Mouse (Mus musculus) lung, embryonic 14.5 days (tissue): ENCODE data around the gene Med6. TPM values are rescaled to one million over a fixed set of nuclear protein-coding genes. Genes with fewer than 3 reads are reported as not detected.
"Not testable (repeated sequence)": the region's sequence is repeated elsewhere in the genome, so short reads cannot be mapped to it uniquely, and the experiment has no call there.

Source experiments
- ATAC-seq: fragments of 200-750 bp; cut with Nextera tagmentation; 2 replicates; pipeline ENCODE4 v1.8.0; 2017; ENCODE audit warnings: mild to moderate bottlenecking, moderate TSS enrichment, moderate library complexity; ENCODE audit not compliant: insufficient read depth
- DNase-seq: peaks from one replicate; pipeline ENCODE4 v3.0.0-alpha.2; 2015
- H3K27ac ChIP-seq: fragments of 300-500 bp; sonication (generic); 2 replicates; pipeline ENCODE4 v1.5.1; 2014; ENCODE audit warnings: low read depth, mild to moderate bottlenecking, moderate library complexity
- H3K27me3 ChIP-seq: fragments of 300-500 bp; sonication (generic); 2 replicates; pipeline ENCODE4 v1.6.1; 2014; ENCODE audit warnings: low read length, control low read depth; ENCODE audit not compliant: insufficient read depth
- H3K36me3 ChIP-seq: fragments of 300-500 bp; sonication (generic); 2 replicates; pipeline ENCODE4 v1.6.1; 2014; ENCODE audit warnings: control low read depth; ENCODE audit not compliant: insufficient read depth
- H3K4me1 ChIP-seq: fragments of 300-500 bp; sonication (generic); 2 replicates; pipeline ENCODE4 v1.6.1; 2014; ENCODE audit warnings: antibody characterized with exemption, control low read depth; ENCODE audit not compliant: insufficient read depth
- H3K4me2 ChIP-seq: fragments of 300-500 bp; sonication (generic); 2 replicates; pipeline ENCODE4 v1.6.1; 2014; ENCODE audit warnings: mild to moderate bottlenecking
- H3K4me3 ChIP-seq: fragments of 300-500 bp; sonication (generic); 2 replicates; pipeline ENCODE4 v1.5.1; 2014; ENCODE audit warnings: low read depth, low read length
- H3K9ac ChIP-seq: fragments of 300-500 bp; sonication (generic); 2 replicates; pipeline ENCODE4 v1.6.1; 2014
- H3K9me3 ChIP-seq: fragments of 300-500 bp; sonication (generic); 2 replicates; pipeline ENCODE4 v1.6.1; 2016; ENCODE audit warnings: low read depth, low read length, control low read depth
- CTCF ChIP-seq: IDR thresholded peaks from 2 replicates; pipeline ENCODE4 v1.5.1; 2016; ENCODE audit warnings: antibody characterized with exemption, low read depth
- WGBS: fragments of 180-500 bp; shearing (Covaris S2); extraction: QIAGEN DNeasy Blood & Tissue Kit; methylation state at CpG from one replicate; pipeline ENCODE4 v1.1.7; 2014; 5-methylcytosine and 5-hydroxymethylcytosine counted together
- polyA plus RNA-seq: library from polyadenylated mRNA; unstranded; fragments of >200 nt; fragmentation: Nextera tagmentation; extraction: Ambion mirVana; gene quantifications from 2 replicates; pipeline ENCODE4 v1.2.1, GENCODE M21; 2014

Med6 gene
- polyA plus RNA-seq, 1 experiment from 2014 or later = 65.5 TPM

- Histone ChIP-seq H3K4me3 (no peak overlapping the region), H3K9ac (no peak overlapping the region), H3K9me3 (no peaks in the 10 kb centered on the region), H3K27ac (no peak overlapping the region), H3K36me3 (no peaks in the 10 kb centered on the region), H3K4me1 (no peaks in the 10 kb centered on the region), H3K4me2 (no peak overlapping the region), H3K27me3 (no peaks in the 10 kb centered on the region)
- ATAC-seq = no peak
- 59% methylated on average over 4 of the region's 4 CpGs for WGBS
- TF ChIP-seq CTCF = no peak
- no peak for DNase-seq
Observed at GRCm38 (mm10) chr12:81547163-81547562, 47.6 kb downstream of the Med6 start.

- WGBS = 32% methylated on average over 4 of the region's 4 CpGs
- Histone ChIP-seq H3K4me3 (peak overlapping the region; percentile 81), H3K9ac (peak overlapping the region; percentile 81), H3K36me3 (no peaks in the 10 kb centered on the region), H3K27me3 (no peaks in the 10 kb centered on the region), H3K4me2 (peak overlapping the region; percentile 73), H3K4me1 (no peaks in the 10 kb centered on the region; the same call in 1 of the 2 replicates), H3K9me3 (no peaks in the 10 kb centered on the region), H3K27ac (no peak overlapping the region)
- ATAC-seq (peak; percentile 13; the same call in 1 of the 2 replicates), DNase-seq (peak; percentile 23)
- TF ChIP-seq CTCF = no peak
Observed at GRCm38 (mm10) chr12:81533029-81533419, 61.8 kb downstream of the Med6 start.

- H3K36me3 ChIP-seq = no peaks in the 10 kb centered on the region
- peak within 1 kb of the TSS; percentile 73 for H3K4me2 ChIP-seq
- H3K9ac ChIP-seq = peak within 1 kb of the TSS; percentile 81
- no peak for TF ChIP-seq CTCF
- H3K27ac ChIP-seq = peak within 1 kb of the TSS; percentile 61
- H3K4me1 ChIP-seq = no peaks in the 10 kb centered on the region; the same call in 1 of the 2 replicates
- ATAC-seq (peak; percentile 98), DNase-seq (peak; percentile 92)
- H3K9me3 ChIP-seq = no peaks in the 10 kb centered on the region
- peak within 1 kb of the TSS; percentile 81 for H3K4me3 ChIP-seq
- under 1% methylated on average over 46 of the region's 46 CpGs for WGBS
- no peaks in the 10 kb centered on the region for H3K27me3 ChIP-seq
Observed at GRCm38 (mm10) chr12:81532316-81533028, 62.3 kb downstream of the Med6 start, which contains the start of the genes Gm20498 and Synj2bp. TSS of gene Gm20498 (minus strand) at chr12:81532905. TSS of gene Synj2bp (minus strand) at chr12:81532911.

GRCm38 (mm10) chr12:81530587-81530986, 64.2 kb downstream of the Med6 start:
- not testable (repeated sequence) for H3K9ac ChIP-seq, H3K36me3 ChIP-seq, H3K27me3 ChIP-seq, H3K4me1 ChIP-seq, H3K4me3 ChIP-seq, DNase-seq, H3K4me2 ChIP-seq, ATAC-seq, H3K27ac ChIP-seq, H3K9me3 ChIP-seq
- WGBS = 85% methylated on average over 5 of the region's 8 CpGs

Other genes with a start within 250 kb of the Med6 start
- gene Gm4787, start 215.5 kb downstream of the Med6 start, polyA plus RNA-seq = 0.14 and 0.43 TPM in 2 replicates
- gene Adam4, start 173.1 kb downstream of the Med6 start, polyA plus RNA-seq = 0.99 and 1.1 TPM in 2 replicates
- gene Cox16, start 109.9 kb downstream of the Med6 start, polyA plus RNA-seq = 127 and 136 TPM in 2 replicates
- 29.2 and 30.3 TPM in 2 replicates for gene Gm20498, start 62.1 kb downstream of the Med6 start, polyA plus RNA-seq
- gene Synj2bp, start 62.1 kb downstream of the Med6 start, polyA plus RNA-seq = 33.6 and 37.1 TPM in 2 replicates
- gene Adam21, start 26.5 kb downstream of the Med6 start, polyA plus RNA-seq = 0.25 and 0.35 TPM in 2 replicates
- 6.1 and 6.2 TPM in 2 replicates for gene Ttc9, start 36.2 kb upstream of the Med6 start, polyA plus RNA-seq
- gene Map3k9, start 186.2 kb upstream of the Med6 start, polyA plus RNA-seq = 2.9 and 3.2 TPM in 2 replicates